Mouse (Mus musculus) retina, adult 2 months (tissue): ENCODE results near the gene Sptbn4.

Source experiments
- DNase-seq: peaks from one replicate; pipeline ENCODE4 v3.0.0-alpha.2; 2012; ENCODE audit warnings: low read depth, low spot score

Sptbn4 gene

DNA sequence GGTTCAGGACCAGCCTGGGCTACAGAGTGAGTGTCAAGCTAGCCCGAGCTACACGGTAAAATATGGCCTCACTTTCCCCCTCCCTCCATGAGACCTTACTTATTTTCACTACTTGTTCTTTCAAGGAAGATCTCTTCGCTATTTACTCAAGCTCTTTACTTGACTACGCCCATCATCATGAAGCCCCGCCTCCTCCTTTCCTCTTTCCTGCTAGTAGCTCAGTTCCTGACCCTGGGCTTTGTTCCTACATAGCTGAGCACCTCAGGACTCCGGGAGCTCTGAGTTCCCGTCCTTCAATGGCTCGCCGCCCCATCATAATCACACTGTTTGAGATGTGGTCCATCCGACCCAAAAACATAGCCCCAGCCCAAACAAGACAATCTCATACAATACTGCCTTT is 14.1 kb downstream of the Sptbn4 start:
- DNase-seq, result no peak

DNA sequence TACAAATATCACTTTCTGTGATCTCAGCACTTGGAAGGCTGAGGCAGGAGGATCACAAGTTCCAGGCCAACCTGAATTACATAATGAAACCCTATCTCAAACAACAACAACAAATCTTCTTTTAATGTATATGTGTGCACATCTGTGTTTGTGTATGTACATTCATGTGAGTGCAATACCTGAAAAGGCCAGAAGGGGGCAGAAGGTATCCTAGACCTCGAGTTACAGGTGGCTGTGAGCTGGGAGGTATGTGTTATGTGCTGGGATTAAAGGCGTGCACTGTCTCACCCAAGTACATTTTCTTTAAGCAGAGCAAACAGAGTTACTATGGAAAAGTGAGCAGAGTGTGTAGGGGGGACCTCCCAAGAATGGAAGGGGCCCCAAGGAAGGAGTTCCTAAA is 18.4 kb downstream of the Sptbn4 start:
- DNase-seq, result no peak

- DNase-seq, result no peak
Measured at GRCm38 (mm10) chr7:27428002-27428401, 19.5 kb downstream of the Sptbn4 start.

GRCm38 (mm10) chr7:27427387-27427786 is 20.1 kb downstream of the Sptbn4 start:
- no peak for DNase-seq

DNA sequence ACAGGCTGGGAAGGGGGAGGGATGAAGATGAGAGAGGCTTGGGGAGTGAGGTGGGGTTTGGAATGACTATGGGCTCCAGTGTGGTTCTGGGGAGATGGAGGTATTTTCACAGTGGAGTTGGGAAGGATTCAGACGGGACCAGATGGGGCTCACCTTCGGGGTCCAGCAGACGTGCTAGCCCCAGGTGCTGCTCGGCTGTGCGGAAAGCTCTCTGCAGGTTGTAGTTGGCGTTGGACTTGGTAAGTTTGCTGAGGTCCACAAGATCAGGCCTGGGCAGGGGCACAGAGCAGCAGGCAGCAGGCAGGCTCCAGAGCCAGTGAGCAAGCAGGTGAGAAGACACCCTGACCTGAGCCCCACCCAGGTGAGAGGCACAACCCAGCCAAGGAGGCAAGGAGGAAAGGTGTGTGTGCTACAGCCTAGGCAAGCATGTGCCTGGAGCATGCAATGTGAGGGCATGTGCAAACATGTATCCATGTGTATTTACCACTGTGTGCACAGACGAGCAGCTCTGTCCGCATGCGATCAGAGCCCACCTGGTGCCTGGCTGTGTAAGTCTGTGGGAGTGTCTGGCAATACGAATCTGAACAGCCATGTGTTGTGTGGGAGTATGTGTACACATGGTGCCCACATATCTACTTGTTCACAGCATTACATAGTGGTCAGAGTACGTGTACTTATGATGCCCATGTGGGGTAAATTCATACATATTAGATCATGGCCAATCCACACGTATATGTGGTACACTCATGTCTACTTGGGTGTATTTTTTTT is 23.7 kb downstream of the Sptbn4 start:
- DNase-seq, result no peak

DNA sequence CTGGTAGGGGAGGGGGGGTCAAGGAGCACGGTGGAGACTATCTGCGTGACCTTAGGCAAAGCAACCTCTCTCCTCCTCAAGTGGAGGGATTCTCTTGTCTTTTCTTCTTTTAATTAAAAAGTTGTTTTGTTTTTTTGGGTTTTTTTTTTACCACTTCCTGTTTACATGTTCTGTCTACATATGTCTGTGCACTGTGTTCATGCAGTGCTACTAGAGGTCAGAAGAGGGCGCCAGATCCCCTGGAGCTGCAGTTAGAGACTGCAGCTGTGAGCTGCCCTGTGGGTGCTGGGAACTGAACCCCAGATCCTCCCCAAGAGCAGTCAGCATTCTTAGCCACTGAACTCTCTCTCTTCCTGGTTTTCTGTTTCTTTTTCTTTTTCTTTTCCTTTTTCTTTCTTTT is 28.4 kb downstream of the Sptbn4 start:
- no peak for DNase-seq

DNA sequence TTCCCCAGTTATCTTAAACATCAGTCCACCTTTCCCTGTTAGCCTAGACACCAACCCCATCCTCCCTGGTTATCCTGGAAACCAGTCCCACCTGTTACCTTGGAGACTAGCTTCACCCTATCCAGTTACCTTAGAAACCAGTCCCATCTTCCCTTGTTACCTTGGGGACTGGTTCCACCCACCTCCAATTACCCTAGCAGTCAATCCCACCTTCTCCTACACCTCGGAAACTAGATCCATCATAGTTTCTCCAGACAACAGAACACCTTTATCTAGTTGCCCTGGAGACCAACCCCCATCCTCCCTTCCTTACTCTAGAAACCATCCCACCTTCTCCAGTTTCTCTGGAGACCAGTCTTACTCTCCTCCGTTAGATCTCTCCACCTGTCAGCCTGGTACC is 30.3 kb downstream of the Sptbn4 start:
- DNase-seq, result no peak

- no peak for DNase-seq
Measured at GRCm38 (mm10) chr7:27408379-27409176, 38.9 kb downstream of the Sptbn4 start.

DNA sequence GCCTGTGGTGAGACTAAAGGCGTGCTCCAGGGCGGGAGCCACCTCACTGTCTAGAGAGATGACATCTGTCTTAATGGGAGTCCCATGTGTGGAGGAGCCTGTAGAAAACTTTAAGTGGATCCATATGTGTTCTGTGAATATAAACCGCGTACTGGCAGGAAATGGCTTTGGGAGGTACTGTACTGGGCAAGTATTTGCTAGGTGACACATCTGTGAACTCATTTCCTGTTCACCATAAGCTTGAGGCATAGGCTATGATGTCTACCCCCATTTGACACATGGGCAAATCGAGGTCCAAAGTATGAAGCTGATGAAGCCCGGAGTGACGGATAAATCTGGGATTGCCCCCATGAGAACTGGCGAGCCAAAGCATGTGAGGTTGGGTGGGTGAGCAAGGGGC is 39.7 kb downstream of the Sptbn4 start:
- DNase-seq, result no peak

GRCm38 (mm10) chr7:27406481-27406880 is 41.0 kb downstream of the Sptbn4 start:
- no peak for DNase-seq

GRCm38 (mm10) chr7:27404203-27404942 is 43.1 kb downstream of the Sptbn4 start:
- DNase-seq, result no peak

DNA sequence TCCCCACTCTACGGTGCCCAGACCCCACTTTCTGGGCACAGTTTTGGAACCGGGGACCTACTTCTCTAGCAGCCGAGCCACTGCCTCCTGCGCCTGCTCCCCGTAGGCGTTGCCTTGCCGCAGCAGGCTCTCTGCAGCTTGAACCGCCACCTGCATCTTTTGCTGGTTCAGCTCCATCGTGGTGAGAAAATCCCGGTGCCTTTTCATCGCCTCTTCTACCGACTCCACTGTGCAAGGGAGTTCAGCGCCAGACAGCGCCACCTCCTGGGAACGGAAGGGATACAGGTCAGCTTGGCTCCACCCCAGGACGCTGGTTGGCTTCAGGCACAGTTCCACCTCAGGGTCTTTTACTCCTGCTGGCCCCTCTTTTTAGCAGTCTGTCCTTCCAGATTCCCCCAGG is 44.8 kb downstream of the Sptbn4 start:
- no peak for DNase-seq

GRCm38 (mm10) chr7:27400545-27400944 is 46.9 kb downstream of the Sptbn4 start:
- no peak for DNase-seq

DNA sequence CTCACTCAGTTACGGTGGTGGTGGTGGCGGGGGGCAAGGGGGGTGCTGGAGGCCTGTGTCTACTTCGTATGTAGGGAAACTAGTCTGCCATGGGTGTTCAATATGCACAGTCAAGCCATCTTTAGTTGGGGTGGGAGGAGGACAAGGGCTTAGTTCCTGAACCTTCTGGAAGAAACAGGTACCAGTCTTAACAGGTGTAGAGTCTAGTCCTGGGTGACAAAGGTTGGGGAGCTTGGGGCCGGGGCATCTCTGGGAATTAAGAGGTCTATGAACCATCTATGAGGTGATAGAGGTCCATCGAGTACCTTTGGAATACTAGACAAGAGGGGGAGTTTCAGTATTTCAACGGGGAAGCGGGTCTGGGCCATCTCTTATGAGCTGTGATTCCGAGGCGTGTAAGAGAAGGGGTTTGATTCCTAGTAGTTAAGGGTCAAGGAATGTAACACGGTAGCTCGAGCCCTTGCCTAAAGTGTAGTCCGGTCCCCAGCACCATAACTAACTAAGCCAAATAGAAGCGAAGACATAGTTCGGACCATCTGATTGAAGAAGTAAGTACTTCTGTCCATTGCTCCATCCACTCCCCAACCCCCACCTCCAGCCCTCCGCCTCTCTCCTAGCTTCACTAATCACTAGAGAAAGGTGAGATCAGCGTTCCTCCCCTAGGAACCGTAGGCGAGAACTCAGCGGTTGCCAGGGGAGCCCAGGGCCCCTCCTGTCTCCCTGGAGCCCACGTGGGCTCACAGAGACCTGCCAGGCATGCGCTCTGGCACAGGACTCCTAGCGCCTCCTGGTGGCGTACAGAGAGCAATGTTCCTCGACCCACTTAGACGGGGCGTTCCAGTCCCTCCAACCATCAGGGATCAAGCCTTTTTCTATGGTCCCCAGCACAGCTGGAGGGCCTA is 50.2 kb downstream of the Sptbn4 start:
- no peak for DNase-seq

- DNase-seq, result no peak
Measured at GRCm38 (mm10) chr7:27396184-27397047, 51.1 kb downstream of the Sptbn4 start.

- no peak for DNase-seq
Measured at GRCm38 (mm10) chr7:27395521-27396183, 51.8 kb downstream of the Sptbn4 start.

DNA sequence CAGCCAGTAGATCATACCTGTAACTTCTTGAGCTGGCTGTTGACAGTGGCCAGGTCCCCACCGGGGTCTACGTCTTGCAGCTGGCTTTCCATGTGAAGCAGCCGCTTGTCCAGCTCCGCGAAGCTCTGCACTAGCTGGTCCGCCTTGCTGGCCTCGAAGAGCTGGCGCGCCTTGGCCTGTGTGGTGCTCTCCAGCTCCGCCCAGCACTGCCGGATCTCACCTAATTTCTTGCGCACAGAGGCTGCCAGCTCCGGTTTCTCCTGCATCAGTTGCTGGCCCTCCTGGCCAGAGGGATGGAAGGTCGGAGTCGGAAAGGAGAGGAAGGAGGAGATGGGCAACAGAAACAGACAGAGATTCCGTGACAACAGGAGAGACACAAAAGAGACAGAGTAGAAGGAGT is 56.1 kb downstream of the Sptbn4 start:
- no peak for DNase-seq

DNA sequence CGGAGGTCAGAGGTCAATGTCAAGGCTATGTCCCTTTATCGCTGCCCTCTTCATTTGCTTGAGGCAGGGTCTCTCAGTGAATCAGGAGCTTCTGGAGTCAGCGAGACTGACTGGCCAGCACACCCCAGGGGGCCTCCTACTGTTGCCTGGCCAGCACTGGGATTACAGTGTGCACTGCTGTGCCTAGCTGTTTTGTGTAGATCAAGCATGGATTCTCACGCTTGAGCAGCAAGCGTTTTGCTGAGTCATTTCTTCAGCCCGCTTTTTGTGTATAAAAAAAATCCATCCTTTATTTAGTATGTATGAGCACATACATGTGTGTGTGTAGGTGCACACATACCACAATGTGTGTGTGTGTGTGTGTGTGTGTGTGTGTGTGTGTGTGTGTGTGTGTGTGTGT is 58.3 kb downstream of the Sptbn4 start:
- no peak for DNase-seq

- no peak for DNase-seq
Measured at GRCm38 (mm10) chr7:27384731-27385130, 62.8 kb downstream of the Sptbn4 start.

GRCm38 (mm10) chr7:27384134-27384533 is 63.4 kb downstream of the Sptbn4 start:
- no peak for DNase-seq
